Mouse (Mus musculus): ENCODE measurements at regions not wholly inside any gene's neighbourhood (a gene's known extent, or its start where the extent isn't known, plus 50 kb on each side); places are given as distances from the start of the nearest gene placed in this dataset.

GRCm38 (mm10) chr8:34756916-34757315 is 645.4 kb upstream of the Gm10131 start:
- no peak for DNase-seq

DNA sequence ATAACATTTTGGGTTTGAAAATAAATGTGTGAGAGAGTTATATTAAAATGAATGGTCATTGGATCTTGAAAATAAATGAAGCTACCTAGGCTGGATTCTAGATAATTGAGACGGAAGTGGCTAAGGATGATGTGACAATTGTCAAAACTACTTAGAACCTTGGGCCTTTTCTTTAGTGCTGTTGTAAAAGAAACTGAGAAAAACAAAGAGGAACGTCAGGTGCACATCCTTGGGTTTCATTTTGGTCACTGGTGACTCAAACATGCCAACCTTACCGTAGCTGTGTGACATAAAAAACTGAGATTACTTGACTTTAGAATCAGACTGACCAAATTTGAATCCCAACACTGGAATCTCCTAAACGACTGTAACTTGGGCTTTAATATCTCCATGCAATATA is 644.6 kb upstream of the Gm10131 start:
- DNase-seq: no peak

DNA sequence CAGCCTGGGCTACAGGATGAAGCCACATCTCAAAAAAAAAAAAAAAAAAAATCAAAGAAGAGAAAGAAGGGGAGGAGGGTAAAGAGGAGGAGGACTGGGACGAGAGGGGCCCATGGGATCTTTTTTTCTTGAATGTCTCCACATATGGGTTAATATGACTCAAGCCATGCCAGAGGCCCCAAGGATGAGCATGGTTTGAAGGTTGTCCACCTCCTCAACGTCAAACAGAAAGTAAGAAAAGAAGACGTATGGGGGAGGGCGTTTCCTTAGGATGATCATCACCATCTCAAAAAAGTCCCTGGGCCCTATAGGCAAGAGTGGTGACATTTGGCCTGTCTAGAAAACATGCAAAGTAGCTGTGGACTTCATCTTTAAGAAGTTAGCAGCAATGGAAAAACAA is 643.9 kb upstream of the Gm10131 start:
- DNase-seq: no peak

- no peak for DNase-seq
Observed at GRCm38 (mm10) chr8:34753046-34753445, 641.5 kb upstream of the Gm10131 start.

DNA sequence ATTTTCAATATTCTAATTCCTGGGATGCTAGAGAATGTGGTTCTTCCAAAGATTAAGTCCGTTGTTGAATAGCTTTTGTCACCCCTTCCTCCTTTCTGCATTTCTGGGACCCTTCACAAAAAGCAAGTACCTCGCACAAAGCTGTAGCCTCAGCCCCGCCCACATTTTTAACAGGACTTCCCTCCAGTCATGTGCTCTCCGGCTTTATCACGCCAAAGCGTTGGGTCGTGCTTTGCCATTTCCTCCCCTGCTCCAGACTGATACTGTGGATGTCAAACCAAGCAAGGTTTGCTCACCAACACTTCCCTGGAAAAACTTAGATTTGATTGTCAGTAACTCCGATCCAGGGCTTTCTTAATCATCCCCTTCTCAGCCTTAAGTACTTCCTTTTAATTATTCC is 637.0 kb upstream of the Gm10131 start:
- DNase-seq: no peak

DNA sequence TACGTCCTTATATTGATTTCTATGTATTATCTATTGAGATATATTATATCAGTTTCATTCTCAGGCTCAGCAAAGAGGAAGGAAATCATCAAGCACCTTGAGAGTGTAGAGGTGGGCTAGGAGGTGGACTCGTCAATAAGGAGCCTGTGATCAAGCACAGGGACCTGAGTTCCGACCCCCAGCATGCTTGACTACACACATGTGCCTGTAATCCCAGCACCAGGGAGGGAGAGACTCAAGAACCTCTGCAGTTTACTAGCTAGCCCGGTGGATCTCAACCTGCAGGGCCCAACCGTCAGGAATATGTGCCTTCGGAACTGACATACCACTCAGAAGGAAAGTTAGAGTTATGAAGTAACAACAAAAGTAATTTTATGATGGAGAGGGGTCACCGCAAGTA is 634.2 kb upstream of the Gm10131 start:
- DNase-seq: no peak

DNA sequence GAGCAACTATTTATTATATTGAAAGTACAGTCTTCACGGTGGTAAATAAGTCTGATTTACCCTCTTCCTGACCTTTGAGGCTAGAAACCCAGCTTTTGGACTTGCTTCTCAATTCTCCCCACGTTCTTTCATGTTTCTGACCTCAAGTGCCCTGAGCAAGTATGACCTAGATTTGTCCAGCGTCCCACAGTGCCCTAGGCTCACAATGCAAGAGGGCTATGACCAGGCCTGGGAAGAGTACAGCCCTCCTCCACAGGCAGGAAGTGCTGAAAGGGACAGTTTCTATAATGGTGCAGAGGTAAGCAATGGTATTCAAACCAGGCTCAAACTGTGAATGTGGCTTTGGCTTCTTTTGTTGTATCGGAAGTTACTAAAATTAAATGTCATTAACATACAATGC is 633.1 kb upstream of the Gm10131 start:
- DNase-seq: no peak

- no peak for DNase-seq
Observed at GRCm38 (mm10) chr8:34744179-34744578, 632.6 kb upstream of the Gm10131 start.

DNA sequence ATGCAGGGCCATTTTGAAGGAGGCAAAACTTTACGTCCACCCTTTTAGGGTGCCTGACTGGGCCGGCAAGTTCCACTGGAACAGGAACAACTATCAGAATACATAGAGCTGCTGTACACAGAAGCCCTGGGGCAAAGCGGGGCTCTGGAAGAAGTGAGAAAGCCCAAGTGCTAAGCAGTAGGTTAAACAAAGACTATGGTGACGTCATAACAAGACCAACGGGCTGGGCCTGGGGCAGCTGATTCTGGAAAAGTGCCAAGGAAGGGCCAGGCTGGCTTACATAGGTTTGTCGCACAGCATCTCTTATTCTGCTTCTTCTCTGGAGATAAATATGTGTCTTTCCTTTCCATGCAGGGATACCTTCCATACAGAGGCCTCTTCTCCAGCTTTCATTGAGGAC is 631.6 kb upstream of the Gm10131 start:
- no peak for DNase-seq

DNA sequence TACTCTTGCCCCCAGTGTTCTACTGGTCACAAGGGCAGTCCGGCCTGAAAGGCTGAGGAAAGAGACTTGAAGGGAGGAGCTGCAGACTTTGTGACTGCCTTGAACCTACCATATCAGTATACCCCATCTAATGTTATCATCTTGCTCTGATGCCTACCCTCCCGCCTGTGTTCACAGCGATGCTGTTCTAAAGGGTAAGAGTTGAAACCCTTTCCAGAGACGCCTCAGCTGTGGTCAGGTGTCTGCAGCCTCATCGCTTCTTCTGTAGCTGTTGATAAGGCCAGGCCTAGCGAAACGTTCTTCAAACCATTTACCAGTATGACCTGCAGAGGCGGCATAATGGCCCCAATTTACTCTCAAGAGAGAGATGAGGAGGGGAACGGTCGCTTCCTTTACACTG is 629.3 kb upstream of the Gm10131 start:
- no peak for DNase-seq

- no peak for DNase-seq
Observed at GRCm38 (mm10) chr8:34739836-34740804, 628.6 kb upstream of the Gm10131 start.

- no peak for DNase-seq
Observed at GRCm38 (mm10) chr8:34736214-34736613, 624.7 kb upstream of the Gm10131 start.

GRCm38 (mm10) chr8:34735006-34735405 is 623.5 kb upstream of the Gm10131 start:
- no peak for DNase-seq

GRCm38 (mm10) chr8:34732808-34733207 is 621.3 kb upstream of the Gm10131 start:
- DNase-seq: no peak

DNA sequence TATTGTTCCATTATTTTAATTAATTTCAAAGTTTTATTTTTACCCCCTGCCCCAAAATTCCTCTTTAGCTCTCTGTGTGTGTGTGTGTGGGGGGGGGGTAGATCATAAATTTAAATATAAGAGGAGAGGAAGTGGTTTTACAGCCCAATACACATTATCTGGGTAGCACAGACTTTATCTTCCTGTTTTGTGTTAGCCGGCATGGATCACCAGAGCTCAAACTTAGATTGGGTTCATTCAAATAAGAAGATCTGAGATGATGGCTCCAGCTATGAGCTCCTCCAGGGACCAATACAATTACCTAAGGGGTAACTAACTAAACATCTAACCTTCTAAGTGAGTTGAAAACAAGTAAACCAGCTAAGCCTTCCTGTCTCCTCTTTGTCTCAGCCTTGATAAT is 620.8 kb upstream of the Gm10131 start:
- DNase-seq: no peak

GRCm38 (mm10) chr8:34731096-34731999 is 619.8 kb upstream of the Gm10131 start:
- no peak for DNase-seq

DNA sequence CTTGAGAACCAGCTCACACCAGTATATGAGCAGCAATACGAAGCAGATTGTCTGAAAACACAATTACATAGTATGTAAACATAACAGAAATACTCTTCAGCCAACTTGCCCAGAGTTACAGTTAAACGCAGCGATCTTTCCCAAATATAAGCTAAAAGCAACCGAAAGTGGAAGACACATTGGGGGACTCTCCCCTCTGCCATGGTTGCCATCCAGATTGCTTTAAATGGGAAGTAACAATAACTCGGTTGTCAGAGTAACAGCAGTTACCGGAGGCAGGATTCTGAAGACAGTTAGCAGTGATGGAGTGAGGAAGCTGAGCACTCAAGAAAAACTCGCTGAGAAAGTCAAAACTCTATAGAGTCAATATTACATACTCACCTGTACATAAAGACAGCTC is 618.0 kb upstream of the Gm10131 start:
- DNase-seq: no peak

DNA sequence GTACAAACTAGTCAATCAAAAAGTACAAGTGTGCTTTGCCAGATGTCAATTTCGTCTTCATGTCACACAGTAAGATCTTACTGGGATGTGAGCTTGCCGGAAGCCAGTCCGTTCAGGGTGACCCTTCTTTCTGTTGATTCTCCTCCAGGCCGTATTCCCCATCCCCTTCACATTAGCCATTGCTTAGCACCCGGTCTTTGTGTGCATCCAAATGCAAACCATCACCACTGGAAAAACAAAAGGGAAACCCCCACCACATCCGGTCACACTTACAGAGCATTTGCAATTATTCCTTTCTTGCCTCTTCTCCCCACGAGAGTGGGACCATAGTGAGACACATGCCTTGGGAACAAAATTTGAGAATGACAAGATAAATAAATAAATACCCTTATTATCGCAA is 616.2 kb upstream of the Gm10131 start:
- DNase-seq: no peak

DNA sequence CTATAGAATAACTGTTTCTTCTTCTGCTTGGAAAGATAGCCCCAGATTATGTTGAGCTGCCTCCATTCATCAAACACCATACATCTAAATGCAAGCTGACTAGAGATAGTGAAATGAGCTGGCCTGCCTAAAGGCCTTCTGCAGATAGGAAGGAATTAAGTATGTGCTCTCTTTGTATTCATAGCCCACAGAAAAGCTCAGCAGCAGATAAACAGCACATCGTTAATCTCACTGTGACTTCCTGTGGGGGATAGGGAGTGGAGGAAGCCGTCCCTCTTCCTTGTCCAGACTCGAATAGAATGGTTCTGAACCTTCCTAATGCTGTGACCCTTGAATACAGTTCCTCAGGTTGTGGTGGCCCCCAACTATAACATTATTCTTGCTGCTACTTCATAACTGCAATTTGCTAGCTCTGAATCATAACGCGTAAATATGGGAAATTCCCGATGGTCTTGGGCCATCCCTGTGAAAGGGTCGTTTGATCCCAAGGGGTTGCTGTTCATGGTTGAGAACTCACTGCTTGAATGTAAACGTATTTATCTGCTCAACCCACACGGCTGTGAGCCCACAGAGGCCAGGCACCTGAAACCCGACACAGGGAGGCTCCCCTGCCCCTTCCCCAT is 614.7 kb upstream of the Gm10131 start:
- DNase-seq: no peak

GRCm38 (mm10) chr8:34725546-34725945 is 614.0 kb upstream of the Gm10131 start:
- no peak for DNase-seq

DNA sequence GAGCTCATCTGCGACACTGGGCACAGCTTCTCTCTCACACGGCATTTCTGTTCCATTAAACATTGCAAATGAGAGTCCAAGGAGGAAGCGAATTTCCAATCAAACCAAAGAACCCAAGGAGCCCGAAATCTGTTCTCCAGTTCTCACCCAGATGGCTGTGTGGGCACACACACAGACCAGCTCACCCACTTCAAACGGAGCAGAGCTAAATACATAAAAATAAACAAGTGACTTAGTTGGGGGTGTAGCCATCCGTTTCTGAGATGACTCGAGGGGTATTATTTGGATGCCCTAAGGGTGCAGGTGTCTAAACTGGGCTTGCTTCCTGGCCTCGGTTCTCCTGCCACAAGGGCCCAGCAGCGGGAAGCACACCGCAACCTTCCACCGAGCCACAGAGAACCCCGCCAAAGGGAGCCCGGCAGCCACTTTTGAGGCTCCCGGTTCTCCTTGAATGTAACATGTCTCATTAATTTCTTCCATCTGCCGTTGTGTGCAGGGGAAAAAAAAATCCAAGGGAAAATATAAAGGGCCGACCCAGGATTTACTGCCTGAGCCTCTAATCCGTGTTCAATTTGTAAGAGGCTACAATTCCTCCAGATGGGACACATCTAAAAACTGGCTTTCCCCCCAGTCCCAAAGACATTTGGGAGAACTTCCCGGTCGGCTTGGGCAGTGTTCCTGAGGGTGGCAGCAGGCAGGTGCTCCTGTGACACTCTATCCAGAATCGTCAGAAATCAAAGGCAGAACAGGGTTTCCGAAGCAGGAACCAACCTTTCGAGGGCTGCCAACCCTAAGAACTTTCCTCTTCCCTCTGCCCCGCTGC is 598.6 kb upstream of the Gm10131 start:
- DNase-seq: no peak

DNA sequence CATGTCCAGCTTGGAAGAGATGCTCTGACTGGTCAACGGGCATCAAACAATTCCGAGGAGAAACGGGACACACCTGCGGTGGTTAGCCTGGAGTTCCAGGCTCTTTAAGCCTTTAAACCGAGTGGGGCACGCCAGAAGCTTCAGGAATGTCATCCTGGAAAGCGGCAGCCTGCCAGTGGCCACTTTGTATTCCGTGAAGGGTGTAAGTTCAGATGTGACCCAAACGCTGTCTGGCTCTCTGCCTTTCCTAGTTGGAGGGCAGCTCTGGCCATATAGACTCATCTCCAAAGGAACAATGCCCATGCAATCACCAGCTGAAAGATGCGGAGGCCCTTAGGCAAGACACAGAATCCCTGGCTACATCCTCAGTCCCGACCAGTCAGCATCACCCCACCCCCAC is 597.8 kb upstream of the Gm10131 start:
- no peak for DNase-seq
